Mouse (Mus musculus): ENCODE data around the gene Sec31a.

GRCm38 (mm10) chr5:100349287-100350215, 66.5 kb downstream of the Sec31a start:
- TF ChIP-seq CTCF (IDR thresholded peaks at IDR 0.05; ENCODE audit: borderline replicate concordance, insufficient read depth, low read length) = no peak
- no peak for TF ChIP-seq POLR2A (IDR thresholded peaks at IDR 0.05; ENCODE audit: low read depth, low read length)

Data from embryonic fibroblast, embryonic 13.5 days (primary cell).